Mouse (Mus musculus) liver, embryonic 14 days (tissue): Measurements from ENCODE around the gene Ipo5. TPM values are rescaled to one million over a fixed set of nuclear protein-coding genes. Genes with fewer than 3 reads are reported as not detected.

Experiments
- polyA plus RNA-seq: library from polyadenylated mRNA; depleted of rRNA; stranded (reverse); fragments of >200 nt; gene quantifications from 2 replicates; pipeline ENCODE4 v1.2.3, GENCODE M21; 2012; rRNA removed

The Ipo5 gene
- 41.9 and 49.4 TPM in 2 replicates for polyA plus RNA-seq

GRCm38 (mm10) chr14:120910733-120911324 lies at the start of gene Ipo5:
Gene Ipo5 (plus strand): TSS chr14:120911224.

Other genes with a start within 250 kb of the Ipo5 start
- 4.0 and 4.2 TPM in 2 replicates for gene Farp1, start 124.0 kb downstream of the Ipo5 start, polyA plus RNA-seq